Mouse (Mus musculus) kidney, embryonic 16.5 days (tissue): ENCODE measurements around the gene Hrk. TPM values are rescaled to one million over a fixed set of nuclear protein-coding genes. Genes with fewer than 3 reads are reported as not detected.

ENCODE experiments used
- ATAC-seq: fragments of 200-750 bp; cut with Nextera tagmentation; 2 replicates; pipeline ENCODE4 v1.8.0; 2017; ENCODE audit warnings: moderate TSS enrichment; ENCODE audit not compliant: low FRiP score, low TSS enrichment
- H3K27ac ChIP-seq: fragments of 300-500 bp; sonication (generic); 2 replicates; pipeline ENCODE4 v1.5.1; 2014; ENCODE audit warnings: low read length
- H3K27me3 ChIP-seq: fragments of 300-500 bp; sonication (generic); 2 replicates; pipeline ENCODE4 v1.6.1; 2014; ENCODE audit warnings: low read length, control low read depth, mixed read lengths; ENCODE audit not compliant: insufficient read depth
- H3K36me3 ChIP-seq: fragments of 300-500 bp; sonication (generic); 2 replicates; pipeline ENCODE4 v1.6.1; 2014; ENCODE audit warnings: low read length, control low read depth, mixed read lengths; ENCODE audit not compliant: insufficient read depth
- H3K4me1 ChIP-seq: fragments of 300-500 bp; sonication (generic); 2 replicates; pipeline ENCODE4 v1.6.1; 2014; ENCODE audit warnings: low read length, control low read depth, mixed read lengths; ENCODE audit not compliant: insufficient read depth
- H3K4me2 ChIP-seq: fragments of 300-500 bp; sonication (generic); replicated peaks from 2 replicates; pipeline ENCODE4 v1.6.1; 2014; ENCODE audit warnings: low read depth, low read length
- H3K4me3 ChIP-seq: fragments of 300-500 bp; sonication (generic); 2 replicates; pipeline ENCODE4 v1.5.1; 2014; ENCODE audit warnings: mild to moderate bottlenecking, low read length
- H3K9ac ChIP-seq: fragments of 300-500 bp; sonication (generic); replicated peaks from 2 replicates; pipeline ENCODE4 v1.6.1; 2014; ENCODE audit warnings: low read length
- H3K9me3 ChIP-seq: fragments of 300-500 bp; sonication (generic); 2 replicates; pipeline ENCODE4 v1.6.1; 2016; ENCODE audit warnings: low read length, control low read depth
- WGBS: fragments of 180-500 bp; shearing (Covaris S2); extraction: QIAGEN DNeasy Blood & Tissue Kit; methylation state at CpG from one replicate; pipeline ENCODE4 v1.1.7; 2014; 5-methylcytosine and 5-hydroxymethylcytosine counted together
- polyA plus RNA-seq: library from polyadenylated mRNA; unstranded; fragments of >200 nt; fragmentation: Nextera tagmentation; extraction: Ambion mirVana; gene quantifications from 2 replicates; pipeline ENCODE4 v1.2.1, GENCODE M21; 2015

Gene Hrk
- polyA plus RNA-seq, 1 experiment from 2014 or later: 0.09 TPM

- H3K27me3 ChIP-seq: no peaks in the 10 kb centered on the region
- H3K9me3 ChIP-seq: no peaks in the 10 kb centered on the region
- H3K9ac ChIP-seq: no peak overlapping the region
- H3K4me1 ChIP-seq: peaks cover 4% of the 10 kb centered on the region; the same call in 1 of the 2 replicates
- no peak overlapping the region for H3K27ac ChIP-seq
- H3K4me3 ChIP-seq: no peak overlapping the region
- H3K36me3 ChIP-seq: no peaks in the 10 kb centered on the region
- 65% methylated on average over 5 of the region's 5 CpGs for WGBS
- no peak overlapping the region for H3K4me2 ChIP-seq
- ATAC-seq: no peak
Measured at GRCm38 (mm10) chr5:118199670-118200069, 35.2 kb downstream of the Hrk start.

GRCm38 (mm10) chr5:118204675-118205440 is 40.4 kb downstream of the Hrk start:
- no peak overlapping the region for H3K4me2 ChIP-seq
- no peaks in the 10 kb centered on the region for H3K36me3 ChIP-seq
- H3K9me3 ChIP-seq: no peaks in the 10 kb centered on the region
- 0 out of 2 replicates have a peak, but pooled peaks have one; percentile 28 for ATAC-seq
- H3K4me3 ChIP-seq: no peak overlapping the region
- 25% methylated on average over 16 of the region's 16 CpGs for WGBS
- no peak overlapping the region for H3K9ac ChIP-seq
- H3K4me1 ChIP-seq: peaks cover 4% of the 10 kb centered on the region; the same call in 1 of the 2 replicates
- no peak overlapping the region for H3K27ac ChIP-seq
- no peaks in the 10 kb centered on the region for H3K27me3 ChIP-seq

GRCm38 (mm10) chr5:118205852-118206251 is 41.4 kb downstream of the Hrk start:
- 62% methylated on average over 8 of the region's 8 CpGs for WGBS
- Histone ChIP-seq H3K4me2 (no peak overlapping the region), H3K27me3 (no peaks in the 10 kb centered on the region), H3K36me3 (no peaks in the 10 kb centered on the region), H3K27ac (no peak overlapping the region), H3K4me3 (no peak overlapping the region), H3K9me3 (no peaks in the 10 kb centered on the region), H3K4me1 (peaks cover 4% of the 10 kb centered on the region; the same call in 1 of the 2 replicates), H3K9ac (no peak overlapping the region)
- ATAC-seq: no peak

GRCm38 (mm10) chr5:118214012-118214411 is 49.6 kb downstream of the Hrk start:
- peak overlapping the region; percentile 41 for H3K4me3 ChIP-seq
- no peaks in the 10 kb centered on the region for H3K27me3 ChIP-seq
- no peaks in the 10 kb centered on the region for H3K9me3 ChIP-seq
- H3K4me1 ChIP-seq: peaks cover 17% of the 10 kb centered on the region
- peak overlapping the region; percentile 61 for H3K4me2 ChIP-seq
- WGBS: 27% methylated on average over 5 of the region's 5 CpGs
- H3K36me3 ChIP-seq: no peaks in the 10 kb centered on the region
- ATAC-seq: no peak
- H3K27ac ChIP-seq: no peak overlapping the region
- H3K9ac ChIP-seq: peak overlapping the region; percentile 46; the same call in 1 of the 2 replicates

GRCm38 (mm10) chr5:118214418-118215154 is 50.1 kb downstream of the Hrk start:
- Histone ChIP-seq H3K4me3 (peak overlapping the region; percentile 41), H3K9ac (peak overlapping the region; percentile 46), H3K9me3 (no peaks in the 10 kb centered on the region), H3K4me2 (peak overlapping the region; percentile 61), H3K27me3 (no peaks in the 10 kb centered on the region), H3K36me3 (no peaks in the 10 kb centered on the region), H3K27ac (no peak overlapping the region), H3K4me1 (peaks cover 17% of the 10 kb centered on the region)
- peak; percentile 52 for ATAC-seq
- WGBS: 7% methylated on average over 24 of the region's 24 CpGs

- peak; percentile 58 for ATAC-seq
- 57% methylated on average over 6 of the region's 6 CpGs for WGBS
- Histone ChIP-seq H3K4me1 (peaks cover 17% of the 10 kb centered on the region), H3K9ac (no peak overlapping the region), H3K27ac (no peak overlapping the region), H3K27me3 (no peaks in the 10 kb centered on the region), H3K9me3 (no peaks in the 10 kb centered on the region), H3K4me3 (no peak overlapping the region), H3K4me2 (no peak overlapping the region), H3K36me3 (no peaks in the 10 kb centered on the region)
Measured at GRCm38 (mm10) chr5:118217410-118217809, 53.0 kb downstream of the Hrk start.

- ATAC-seq: no peak
- Histone ChIP-seq H3K4me1 (no peaks in the 10 kb centered on the region), H3K27me3 (no peaks in the 10 kb centered on the region), H3K9me3 (no peaks in the 10 kb centered on the region), H3K36me3 (no peaks in the 10 kb centered on the region), H3K9ac (no peak overlapping the region), H3K27ac (no peak overlapping the region), H3K4me2 (no peak overlapping the region), H3K4me3 (no peak overlapping the region)
- 38% methylated on average over 9 of the region's 9 CpGs for WGBS
Measured at GRCm38 (mm10) chr5:118223142-118223757, 58.8 kb downstream of the Hrk start.

GRCm38 (mm10) chr5:118230071-118230611 is 65.7 kb downstream of the Hrk start:
- Histone ChIP-seq H3K4me1 (no peaks in the 10 kb centered on the region), H3K9ac (no peak overlapping the region), H3K4me2 (no peak overlapping the region), H3K27ac (no peak overlapping the region), H3K9me3 (no peaks in the 10 kb centered on the region), H3K36me3 (peaks cover 6% of the 10 kb centered on the region; the same call in 1 of the 2 replicates), H3K4me3 (no peak overlapping the region), H3K27me3 (no peaks in the 10 kb centered on the region)
- WGBS: 91% methylated on average over 13 of the region's 13 CpGs
- ATAC-seq: no peak

- Histone ChIP-seq H3K9me3 (no peaks in the 10 kb centered on the region), H3K4me3 (no peak overlapping the region), H3K9ac (no peak overlapping the region), H3K27ac (no peak overlapping the region), H3K4me1 (no peaks in the 10 kb centered on the region), H3K4me2 (no peak overlapping the region), H3K27me3 (no peaks in the 10 kb centered on the region), H3K36me3 (peaks cover 14% of the 10 kb centered on the region)
- 84% methylated on average over 12 of the region's 12 CpGs for WGBS
- no peak for ATAC-seq
Measured at GRCm38 (mm10) chr5:118236891-118237290, 72.4 kb downstream of the Hrk start.
